Mouse (Mus musculus) spleen, postnatal 14 days (tissue): ENCODE measurements around the gene Slc25a29.
"Not testable (repeated sequence)": the region's sequence is repeated elsewhere in the genome, so short reads cannot be mapped to it uniquely, and the experiment has no call there.

Experiments
- DNase-seq, 2 experiments: peaks; one replicate each; pipeline ENCODE4 v3.0.0; 2021 to 2022; ENCODE audit warnings: low spot score in 2 of 2

Slc25a29 gene

DNA sequence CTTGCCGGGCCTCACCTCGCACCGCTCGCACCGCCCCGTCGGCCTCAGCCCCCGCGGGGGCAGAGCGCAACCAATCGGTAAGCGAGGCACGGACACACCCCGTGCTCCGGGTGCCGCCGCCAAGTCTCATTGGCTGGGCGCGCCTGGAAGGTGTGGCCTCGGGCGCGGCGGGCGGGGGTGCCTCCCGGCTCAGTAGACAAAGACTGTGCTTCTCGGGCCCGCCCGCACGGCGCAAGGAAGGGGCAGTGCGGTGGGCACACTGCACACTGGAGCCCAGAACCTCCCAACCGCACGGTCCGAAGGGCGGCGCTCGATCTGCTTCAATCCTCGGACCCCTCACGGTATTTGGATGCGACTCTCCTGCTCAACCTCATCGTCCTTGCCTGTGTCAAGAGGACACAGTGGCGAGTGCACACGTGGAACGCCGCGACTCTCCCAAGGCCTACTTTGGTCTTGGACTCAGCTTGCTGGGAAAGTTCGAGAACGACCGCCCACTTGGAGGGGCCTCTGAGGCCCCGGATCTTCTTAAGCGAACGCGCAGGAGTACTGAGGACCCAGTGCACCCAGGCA is at the start of gene Slc25a29, which contains the start of gene Slc25a47:
Gene Slc25a29 (minus strand): TSS at position 44 of the 570 bp plus-strand sequence.
Gene Slc25a47 (plus strand): TSS at position 207 of the 570 bp plus-strand sequence.
- peak; percentile 87 to 90 for DNase-seq

DNA sequence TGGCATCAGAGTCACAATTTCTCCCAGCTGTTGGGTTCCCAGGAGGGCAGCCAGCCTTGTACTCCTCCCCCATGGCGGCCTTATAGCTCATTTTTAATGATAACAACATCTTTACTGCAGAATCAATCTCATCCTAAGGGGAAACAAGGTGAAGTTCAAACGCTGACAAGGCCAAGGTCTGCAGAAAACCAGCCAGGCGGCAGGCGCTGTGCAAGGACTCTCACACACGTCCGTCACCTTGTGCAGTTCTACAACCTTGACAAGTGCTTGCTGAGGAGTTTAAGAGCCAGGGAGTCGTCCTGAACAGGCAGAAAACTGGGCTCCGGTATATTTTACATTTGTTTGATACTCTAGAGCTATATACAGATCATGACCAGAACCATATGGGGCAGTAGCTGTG is 47.1 kb upstream of the Slc25a29 start:
- DNase-seq, result no peak

DNA sequence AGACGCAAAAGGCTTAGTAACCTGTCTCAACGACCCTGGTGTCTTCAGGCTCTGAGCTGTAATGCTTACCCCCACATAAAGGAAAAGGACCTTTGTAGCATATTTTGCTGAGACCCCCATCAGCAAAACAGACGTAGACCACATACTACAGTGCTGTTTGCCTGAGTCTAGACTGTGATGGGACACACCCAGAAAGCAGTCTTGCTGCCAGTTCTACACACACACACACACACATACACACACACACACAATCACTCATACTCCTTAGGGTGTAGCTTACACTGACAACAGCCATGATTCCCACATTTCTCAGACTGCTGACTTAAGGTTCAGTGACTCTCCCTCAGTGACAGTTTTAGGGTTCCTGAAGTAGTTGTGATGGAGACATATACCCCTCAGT is 45.5 kb upstream of the Slc25a29 start:
- DNase-seq, result no peak

DNA sequence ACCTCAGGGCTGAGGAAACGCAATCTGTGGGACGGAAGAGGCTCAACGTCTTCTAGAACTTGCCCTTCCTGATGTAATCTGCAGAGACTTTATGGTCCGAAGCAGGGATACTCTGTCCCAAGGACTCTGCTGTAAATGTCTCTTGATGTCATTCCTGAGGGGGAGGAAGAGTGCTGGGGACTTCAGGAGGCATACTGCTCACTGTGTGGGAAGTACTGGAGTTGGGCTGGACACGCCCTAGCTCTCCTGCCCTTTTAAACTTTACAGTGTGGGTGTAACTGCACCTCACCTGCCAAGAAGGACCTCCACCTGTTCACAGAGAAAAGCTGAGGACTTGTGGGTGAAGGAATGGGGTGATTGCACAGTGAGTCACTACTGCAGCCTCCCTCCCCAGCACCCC is 44.9 kb upstream of the Slc25a29 start:
- no peak for DNase-seq

DNA sequence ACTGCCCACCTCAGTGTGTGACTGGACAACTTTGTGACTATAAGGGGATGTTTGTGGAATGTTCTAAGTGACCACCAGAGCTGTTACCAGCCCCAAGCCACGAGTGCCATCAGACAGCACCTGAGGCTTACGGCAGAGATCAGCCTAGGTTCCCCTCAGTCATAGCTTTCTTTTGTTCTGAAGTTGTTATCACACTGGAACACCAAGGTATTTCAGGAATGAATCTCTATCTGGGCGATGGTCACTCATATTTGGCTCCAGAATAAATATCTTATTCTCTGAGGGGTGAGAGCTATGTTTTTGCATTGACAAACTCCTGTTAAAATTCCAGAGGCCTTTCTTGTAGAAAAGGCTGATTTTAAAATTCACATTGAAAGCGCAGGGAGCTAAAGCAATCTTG is 43.5 kb upstream of the Slc25a29 start:
- no peak for DNase-seq

DNA sequence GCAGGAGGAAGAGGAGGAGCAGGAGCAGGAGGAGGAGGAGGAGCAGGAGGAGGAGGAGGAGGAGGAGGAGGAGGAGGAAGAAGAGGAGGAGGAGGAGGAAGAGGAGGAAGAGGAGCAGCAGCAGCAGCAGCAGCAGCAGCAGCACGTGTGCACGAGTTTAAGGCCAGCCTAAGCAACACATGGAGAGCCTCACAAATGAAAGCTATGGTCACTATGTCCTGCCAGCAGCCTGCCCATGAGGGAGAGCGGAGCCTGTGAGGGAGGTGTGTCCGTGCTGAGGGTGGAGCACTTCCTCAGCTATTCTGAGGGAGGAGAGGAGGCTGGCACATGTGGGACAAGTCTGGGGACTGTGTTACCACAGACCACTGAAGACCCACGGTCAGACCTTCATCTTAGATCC is 37.4 kb upstream of the Slc25a29 start:
- no peak for DNase-seq

DNA sequence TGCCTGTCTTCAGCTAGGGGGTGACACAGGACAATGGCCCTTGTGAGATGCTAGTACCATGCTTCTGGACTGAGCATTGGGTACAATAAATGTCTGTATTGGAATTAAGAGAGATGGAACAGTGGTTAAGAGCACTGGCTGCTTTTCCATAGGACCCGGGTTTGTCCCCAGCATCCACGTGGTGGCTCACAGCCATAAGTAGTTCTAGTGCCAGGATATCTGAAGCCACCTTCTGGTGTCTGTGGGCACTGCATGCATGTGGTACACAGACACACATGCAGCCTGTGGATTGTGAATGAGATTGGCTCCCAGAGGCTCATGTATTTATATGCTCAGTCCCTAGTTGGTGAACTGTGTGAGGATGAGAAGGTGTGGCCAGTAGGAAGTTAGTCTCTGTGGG is 33.9 kb upstream of the Slc25a29 start:
- DNase-seq, result no peak

DNA sequence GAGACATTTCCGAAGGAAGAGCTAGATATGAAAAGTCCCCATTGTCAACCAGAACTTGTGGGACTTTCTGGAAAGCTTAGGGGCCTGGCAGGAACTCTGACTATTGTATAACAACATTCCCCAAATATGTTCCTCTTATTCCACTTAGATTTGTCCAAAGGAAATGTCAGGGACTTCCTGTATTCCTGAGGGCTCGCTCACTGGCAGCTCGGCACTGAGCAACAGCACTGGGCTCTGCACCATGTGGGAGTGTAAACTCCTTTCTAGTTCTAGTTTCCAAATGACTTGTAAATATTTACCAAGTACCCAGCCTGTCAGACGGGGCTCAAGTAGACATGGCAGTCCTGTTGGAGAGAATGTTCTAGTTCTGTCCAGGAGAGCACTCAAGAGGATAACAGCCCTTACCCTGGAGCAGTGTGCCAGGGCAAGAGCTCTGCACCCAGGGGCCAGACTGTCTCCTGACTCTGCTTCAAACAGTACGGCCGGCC is 29.4 kb upstream of the Slc25a29 start:
- no peak for DNase-seq

DNA sequence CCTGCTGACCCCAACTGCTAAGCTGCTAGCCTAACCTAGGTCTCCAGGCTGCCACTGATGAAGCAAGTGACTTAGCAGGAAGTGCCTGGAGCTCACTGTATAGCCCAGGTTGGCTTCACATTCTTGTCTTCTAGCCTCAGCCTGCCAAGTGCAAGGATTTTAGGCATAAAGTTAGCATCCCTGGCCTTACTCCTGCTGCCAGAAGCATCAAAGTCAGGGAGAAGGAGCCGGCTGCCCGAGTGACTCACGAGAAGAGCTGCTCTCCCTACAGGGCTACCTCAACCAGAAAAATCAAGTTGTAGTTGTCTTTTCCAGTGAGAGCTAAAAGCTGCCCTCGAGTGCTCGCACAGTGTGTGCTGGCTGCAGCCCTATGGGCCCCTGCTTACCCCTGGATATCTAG is 22.8 kb upstream of the Slc25a29 start:
- DNase-seq, result no peak

DNA sequence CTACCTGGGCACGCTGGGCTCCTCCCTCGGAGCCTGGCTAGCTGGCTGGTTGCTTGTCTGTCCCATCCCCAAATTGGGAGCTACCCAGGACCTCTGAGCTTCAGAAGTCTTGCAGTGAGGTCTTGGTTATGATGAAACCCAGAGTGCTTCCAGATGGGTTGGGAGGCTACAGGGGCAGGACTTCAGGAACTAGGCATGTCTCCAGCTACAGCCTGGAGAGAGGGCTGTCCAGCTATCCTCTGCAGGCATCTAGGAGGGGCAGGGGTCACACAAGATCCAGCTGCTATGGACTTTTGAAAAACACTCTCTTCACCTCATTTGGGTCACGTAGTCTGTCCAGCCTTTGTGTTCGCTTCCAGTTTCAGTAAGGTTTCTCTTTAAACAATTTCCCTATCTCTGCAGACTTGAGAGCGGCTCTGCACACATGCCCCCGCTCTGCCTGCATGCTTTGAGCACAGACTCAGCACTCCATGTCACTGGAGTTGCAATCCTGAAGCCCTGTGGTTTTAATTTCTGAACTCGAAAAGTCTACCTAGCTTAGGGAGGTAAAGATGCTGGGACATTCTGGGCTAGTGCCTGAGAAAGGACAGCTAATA is 22.0 kb upstream of the Slc25a29 start:
- DNase-seq, result no peak

DNA sequence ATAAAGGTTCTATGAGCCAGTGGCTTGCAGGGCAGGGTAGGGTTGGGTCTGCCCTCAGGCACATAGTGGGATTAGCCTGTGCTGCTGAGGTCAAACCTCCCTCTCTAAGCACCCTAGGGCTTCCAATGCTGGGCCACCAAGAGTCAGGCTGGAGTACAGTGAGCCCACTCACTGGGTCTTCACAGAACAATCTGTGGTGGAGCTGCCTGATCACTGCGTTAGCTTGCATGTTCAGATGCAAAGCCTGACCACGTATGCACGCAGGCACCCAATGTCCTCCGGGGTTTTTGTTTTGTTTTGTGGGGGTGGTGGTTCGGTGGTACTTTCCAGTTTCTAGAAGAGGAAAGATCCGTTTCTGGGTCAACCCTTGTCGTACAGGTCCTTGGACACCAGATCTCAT is 21.4 kb upstream of the Slc25a29 start:
- DNase-seq, result no peak

DNA sequence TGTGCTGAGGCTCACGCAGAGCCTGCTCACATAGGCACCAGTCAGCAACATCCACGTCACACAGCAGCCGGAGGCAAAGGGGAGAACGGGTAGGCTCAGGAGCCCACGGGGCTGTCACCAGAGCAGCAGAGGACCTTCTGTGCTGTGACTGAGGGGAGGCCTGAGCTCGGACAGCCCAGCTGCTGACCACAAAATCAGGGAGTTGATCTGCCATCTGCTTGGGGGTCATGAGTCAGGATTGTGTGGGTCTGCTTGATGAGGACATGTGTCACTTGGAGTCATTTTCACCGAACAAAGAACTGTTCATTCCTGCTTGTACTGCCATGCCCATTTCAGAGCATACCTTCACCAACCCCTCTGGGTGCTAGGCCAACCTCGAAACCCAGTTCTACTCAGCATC is 20.5 kb upstream of the Slc25a29 start:
- no peak for DNase-seq

DNA sequence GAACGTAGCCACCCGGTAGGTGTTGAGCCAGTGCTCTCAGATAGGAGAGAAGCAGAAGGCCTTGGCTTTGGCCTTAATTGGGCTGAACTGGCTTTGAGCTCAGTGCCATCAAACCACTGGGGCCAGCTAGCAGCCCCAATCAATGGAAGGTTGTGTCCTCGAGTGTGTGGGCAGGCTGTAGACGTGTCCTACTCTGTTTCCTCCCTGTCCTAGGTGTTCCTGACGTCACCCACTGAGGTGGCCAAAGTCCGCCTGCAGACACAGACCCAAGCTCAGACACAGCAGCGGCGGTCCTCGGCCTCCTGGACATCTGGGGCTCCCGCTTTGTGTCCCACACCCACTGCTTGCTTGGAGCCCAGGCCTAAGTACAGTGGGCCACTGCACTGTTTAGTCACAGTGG is 19.4 kb upstream of the Slc25a29 start:
- DNase-seq, result no peak

DNA sequence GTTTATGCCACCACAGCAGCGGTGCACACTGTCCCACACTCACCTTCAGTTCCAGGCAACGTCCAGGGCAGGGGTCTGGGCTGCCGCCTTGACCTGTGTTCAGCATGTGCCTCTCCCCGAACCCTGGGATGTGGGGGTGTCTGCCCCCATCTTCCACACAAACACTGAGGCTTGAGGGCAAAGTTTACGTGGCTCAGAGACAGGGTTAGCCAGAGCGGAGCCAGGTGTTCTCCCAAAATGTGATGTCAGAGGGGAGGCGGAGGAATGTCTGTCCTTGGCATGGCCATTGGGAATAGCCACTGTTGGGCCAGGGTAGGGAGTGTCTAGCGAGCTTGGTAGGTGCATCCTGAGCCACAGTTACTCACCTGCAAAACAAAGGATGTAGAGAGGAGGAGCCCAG is 17.1 kb upstream of the Slc25a29 start:
- DNase-seq, result no peak

DNA sequence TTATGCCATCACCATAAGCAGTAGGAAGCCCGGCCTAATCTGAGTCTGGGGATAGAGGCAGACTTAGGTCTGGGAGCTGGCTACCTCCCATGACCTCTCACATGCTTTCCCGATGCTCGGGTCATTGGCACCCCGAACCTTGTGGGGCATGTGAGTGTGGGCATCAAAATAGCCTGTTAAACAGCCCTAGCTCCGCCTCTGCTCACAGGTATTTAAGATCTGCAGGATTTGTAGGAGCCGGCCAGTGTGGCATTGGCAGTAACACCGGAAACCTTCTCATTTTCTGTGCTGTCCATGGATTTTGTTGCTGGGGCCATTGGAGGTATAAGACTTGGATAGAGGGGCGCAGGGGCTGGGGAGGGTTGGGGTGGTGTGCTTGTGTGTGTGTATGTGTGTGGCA is 15.2 kb upstream of the Slc25a29 start:
- no peak for DNase-seq

DNA sequence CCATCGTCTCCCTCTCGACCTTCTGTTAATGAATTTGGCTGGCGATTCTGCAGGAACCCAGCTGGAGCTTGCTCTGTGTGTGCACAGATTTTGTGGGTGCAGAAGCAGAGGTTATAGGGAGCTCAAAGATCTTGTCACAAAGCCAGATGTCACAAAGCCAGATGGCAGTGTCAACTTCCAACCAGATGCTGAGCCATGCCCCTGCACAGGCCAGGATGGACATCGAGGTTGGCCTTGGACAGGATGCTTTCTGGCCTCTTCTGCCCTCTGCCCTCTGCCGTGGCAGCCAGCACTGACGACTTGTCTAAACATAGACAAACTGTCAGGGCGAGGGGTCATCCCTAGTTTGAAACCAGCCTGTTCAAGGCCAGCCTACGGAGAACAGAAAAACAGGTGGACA is 14.4 kb upstream of the Slc25a29 start:
- no peak for DNase-seq

DNA sequence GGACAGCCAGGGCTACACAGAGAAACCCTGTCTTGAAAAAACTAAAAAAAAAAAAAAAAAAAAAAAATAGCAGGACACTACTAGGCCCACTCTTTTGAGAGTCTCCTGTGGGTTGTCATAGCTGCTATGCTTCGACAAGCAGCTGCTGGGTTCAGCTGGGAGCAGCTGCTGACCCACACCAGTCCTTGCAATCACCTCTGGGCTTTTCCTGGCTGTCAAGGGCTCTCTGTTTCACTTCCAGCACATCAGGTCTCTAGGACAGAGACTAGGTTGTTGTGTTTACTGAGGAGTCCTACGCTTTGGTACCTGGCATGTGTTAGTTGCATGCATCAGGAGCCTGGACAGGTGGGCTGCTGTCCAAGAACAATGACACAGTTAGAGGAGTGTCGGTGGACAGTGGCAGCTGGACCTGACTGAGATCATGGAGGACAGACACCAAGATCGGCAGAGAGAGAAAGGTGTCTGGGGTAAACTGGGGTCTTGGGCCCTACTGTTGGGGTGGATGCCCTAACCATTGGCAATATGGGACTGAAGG is 13.9 kb upstream of the Slc25a29 start:
- DNase-seq, result no peak

DNA sequence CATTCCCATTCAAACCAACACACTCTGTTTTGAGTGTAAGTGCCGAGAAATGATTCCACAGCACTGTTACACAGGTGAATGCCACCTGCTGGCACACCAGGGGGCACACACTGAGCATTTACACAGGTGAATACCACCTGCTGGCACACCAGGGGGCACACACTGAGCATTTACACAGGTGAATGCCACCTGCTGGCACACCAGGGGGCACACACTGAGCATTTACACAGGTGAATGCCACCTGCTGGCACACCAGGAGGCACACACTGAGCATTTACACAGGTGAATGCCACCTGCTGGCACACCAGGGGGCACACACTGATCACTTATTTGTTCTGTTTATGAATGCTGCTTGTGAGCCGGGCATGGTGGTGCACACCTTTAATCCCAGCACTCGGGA is 12.3 kb upstream of the Slc25a29 start:
- not testable (repeated sequence) for DNase-seq

DNA sequence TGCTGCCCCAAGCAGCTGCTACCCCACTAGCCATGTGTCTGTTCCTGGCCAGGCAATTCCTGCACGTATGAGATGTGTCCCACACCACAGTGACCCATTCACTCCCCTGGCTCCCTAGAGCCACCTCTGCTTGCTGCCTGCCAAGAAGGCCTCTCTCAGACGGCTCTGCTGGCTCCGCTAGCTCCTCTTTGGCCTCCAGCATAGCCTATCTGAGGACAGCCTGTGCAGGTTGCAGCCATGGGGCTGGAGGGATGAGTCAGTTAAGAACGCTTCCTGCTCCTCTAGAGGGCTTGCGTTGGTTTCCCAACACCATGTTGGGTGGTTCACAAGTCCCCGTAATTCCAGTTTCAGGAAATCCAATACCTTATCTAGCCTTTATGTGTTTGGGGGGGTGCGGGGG is 7.0 kb upstream of the Slc25a29 start:
- no peak for DNase-seq

DNA sequence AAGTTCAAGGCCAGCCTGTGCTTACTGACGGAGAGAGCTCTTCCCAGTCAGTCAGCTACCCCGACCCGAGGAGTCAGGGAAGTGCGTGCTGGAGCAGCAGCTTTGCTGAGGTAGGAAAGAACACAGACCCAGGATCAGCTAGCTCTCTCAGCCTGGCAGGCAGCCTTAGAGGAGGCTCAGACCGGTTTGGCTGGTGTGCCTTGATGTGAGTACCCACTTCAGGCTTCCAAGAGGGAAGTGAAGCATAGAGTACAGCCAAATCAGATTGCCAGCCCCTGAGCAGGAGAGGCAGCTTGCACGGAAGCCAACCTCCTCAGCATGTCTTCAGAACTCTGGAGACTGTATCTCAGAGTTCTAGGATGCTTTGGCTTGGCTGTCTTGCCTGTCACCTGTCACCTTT is 5.5 kb upstream of the Slc25a29 start:
- DNase-seq, result no peak

DNA sequence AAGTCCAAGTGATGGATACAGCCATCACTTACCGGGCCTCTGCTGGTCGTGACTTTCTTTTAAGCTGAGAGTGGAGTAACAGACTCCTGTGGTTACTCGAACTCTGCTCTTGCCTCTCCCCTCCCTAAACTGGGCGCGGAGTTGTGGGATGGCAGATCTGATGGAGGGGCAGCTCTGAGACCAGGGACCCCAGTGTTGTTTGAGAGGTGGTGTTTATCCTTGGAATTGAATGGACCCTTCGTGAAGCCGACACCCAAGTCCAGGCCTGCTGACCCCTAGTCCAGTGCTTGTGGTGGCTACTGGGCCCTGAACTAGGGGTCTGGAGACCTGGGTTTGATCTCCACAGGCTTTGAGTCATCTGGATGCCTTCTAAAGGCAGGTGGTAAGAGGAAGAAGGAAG is 1.0 kb upstream of the Slc25a29 start:
- DNase-seq, result no peak

DNA sequence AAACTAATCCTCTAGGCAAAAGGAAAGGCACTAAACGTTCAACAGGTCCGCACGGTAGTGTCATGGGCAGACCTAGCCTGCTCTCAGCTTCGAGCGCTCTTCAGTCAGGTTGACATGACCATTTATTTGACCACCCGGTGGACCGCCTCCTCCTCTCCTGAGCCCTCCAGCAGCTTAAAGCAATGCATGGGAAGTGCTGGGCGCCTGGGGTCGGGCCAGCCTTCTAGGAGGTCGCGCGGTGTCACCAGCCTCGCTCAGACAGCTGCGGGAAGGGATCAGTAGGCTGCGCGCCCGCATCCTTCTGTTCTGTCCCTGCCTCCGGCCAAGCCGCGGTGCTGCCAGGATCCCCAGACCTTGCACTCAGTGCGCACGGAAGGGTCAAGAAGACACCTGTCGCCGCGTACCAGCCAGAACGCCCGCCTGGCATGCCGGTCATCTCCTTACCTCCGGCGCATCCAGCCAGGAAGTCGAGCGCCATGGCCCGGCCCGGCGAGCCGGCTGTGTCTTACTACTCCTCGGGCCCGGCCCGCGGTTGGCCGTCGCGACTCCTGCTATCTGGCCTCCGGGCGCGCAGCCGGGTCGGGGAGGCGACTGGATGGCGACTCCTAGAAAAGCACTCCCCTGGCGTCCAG is 359 bp downstream of the Slc25a29 start:
- DNase-seq, result no peak

DNA sequence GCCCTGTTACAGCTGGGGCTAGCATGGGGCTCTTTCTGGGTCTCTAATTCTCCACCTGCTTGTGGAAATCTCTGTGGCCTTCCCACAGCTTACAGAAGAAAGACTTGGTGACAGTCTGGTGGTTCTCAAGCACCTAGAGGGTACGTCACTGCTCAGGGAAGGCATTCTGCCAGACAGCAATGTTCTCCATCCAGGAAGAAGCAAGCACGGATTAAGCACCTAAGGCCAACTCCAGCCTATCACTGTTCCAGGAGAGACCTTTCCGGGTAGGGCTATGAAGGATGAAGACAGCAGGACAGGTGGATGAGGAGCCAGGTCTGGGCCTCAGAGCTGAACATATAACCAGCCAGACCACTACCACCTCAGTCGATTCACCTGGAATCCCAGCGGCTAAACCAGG is 897 bp downstream of the Slc25a29 start:
- DNase-seq, result no peak
